Mouse (Mus musculus): ENCODE results near the gene Agfg2. TPM values are rescaled to one million over a fixed set of nuclear protein-coding genes. Genes with fewer than 3 reads are reported as not detected.
A peak's percentile ranks its signal among the peaks of the same experiment; 100 is the strongest.

The Agfg2 gene
- polyA plus RNA-seq, 1 experiment from 2014 or later: 10.4 TPM

DNA sequence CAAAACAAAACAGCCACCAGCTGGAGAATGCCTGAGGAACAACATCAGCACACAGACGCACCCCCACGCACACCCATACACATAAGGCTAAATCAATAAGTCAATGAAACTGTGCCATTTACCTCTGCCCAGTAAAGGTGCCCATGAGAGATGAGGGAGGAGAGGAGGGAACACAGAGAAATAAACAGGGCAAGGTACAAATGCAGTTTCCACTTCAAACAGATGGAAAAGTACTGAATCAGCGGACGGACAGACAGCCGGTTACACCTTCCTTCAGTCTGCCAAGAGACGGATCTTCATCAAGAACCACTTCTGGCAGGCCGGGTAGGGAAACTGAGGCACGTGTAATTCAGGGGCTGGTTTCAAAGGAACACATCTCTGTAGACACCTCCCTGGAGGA, 9.7 kb downstream of the Agfg2 start:
- H3K9ac ChIP-seq (ENCODE audit: low read depth, low read length): no peak overlapping the region
- 94% methylated on average over 8 of the region's 8 CpGs for WGBS
- no peak overlapping the region for H3K4me3 ChIP-seq (ENCODE audit: low read depth, low read length)

DNA sequence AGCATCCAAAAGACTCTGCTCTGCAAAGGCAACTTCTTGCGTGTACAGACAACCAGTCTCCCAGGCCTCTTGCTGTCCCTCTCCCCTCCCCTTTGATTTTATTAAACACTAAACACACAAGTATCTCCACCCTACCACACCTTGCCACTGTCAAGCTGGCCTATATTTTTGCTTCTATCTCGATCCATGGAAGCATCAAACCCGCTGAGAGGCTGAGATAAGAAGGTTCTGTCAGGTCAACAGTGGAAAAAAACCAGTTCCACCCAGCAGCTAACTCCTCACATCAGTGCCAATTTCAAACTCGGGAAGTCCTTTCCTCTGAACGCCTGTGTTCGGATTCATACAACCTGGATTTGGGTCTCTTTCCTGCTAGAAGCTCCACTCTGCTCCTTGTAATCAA, 11.5 kb downstream of the Agfg2 start:
- WGBS: 87% methylated on average over 6 of the region's 6 CpGs

More for the DNA sequence above, 9.7 kb downstream of the Agfg2 start:
- H3K36me3 ChIP-seq (ENCODE audit: control insufficient read depth, insufficient read depth, low read length): no peaks in the 10 kb centered on the region
- DNase-seq (ENCODE audit: low spot score): no peak
- no peak for ATAC-seq (ENCODE audit: low read depth)
- peaks cover 18% of the 10 kb centered on the region; the same call in 1 of the 2 replicates for H3K4me1 ChIP-seq (ENCODE audit: control insufficient read depth, insufficient read depth, low read length)
- H3K9me3 ChIP-seq (ENCODE audit: control insufficient read depth, low read length): no peaks in the 10 kb centered on the region
- no peak overlapping the region for H3K27ac ChIP-seq (replicated peaks; ENCODE audit: low read depth, low read length)
- H3K4me2 ChIP-seq (ENCODE audit: low read depth, low read length): no peak overlapping the region
- H3K27me3 ChIP-seq (replicated peaks; ENCODE audit: control insufficient read depth, insufficient read depth, low read length): no peaks in the 10 kb centered on the region

DNA sequence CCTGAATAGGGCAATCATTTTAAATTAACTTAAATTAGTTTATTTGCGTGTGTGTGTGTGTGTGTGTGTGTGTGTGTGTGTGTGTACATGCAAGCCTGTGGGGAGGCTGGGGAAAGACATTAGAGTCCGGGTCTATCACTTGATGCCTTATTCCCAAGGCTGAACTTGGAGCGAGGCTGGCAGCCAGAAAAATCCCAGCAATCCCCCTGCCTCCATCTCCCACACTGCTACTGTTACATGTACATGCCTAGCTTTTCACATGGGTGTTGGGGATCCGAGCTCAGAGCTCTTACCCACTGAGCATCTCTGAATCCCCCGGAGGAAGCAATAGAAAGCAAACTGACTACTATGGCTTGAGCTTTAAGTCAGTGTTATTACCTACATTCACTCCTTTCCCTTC, 12.2 kb downstream of the Agfg2 start:
- H3K4me1 ChIP-seq (ENCODE audit: control insufficient read depth, insufficient read depth, low read length): peaks cover 18% of the 10 kb centered on the region; the same call in 1 of the 2 replicates
- peaks cover 2% of the 10 kb centered on the region for H3K36me3 ChIP-seq (ENCODE audit: control insufficient read depth, insufficient read depth, low read length)
- H3K4me2 ChIP-seq (ENCODE audit: low read depth, low read length): no peak overlapping the region
- no peak overlapping the region for H3K4me3 ChIP-seq (ENCODE audit: low read depth, low read length)
- ATAC-seq (ENCODE audit: low read depth) (no peak), DNase-seq (ENCODE audit: low spot score) (no peak)
- no peaks in the 10 kb centered on the region for H3K27me3 ChIP-seq (replicated peaks; ENCODE audit: control insufficient read depth, insufficient read depth, low read length)
- H3K9me3 ChIP-seq (ENCODE audit: control insufficient read depth, low read length): no peaks in the 10 kb centered on the region
- WGBS: 71% methylated on average over 5 of the region's 5 CpGs
- no peak overlapping the region for H3K9ac ChIP-seq (ENCODE audit: low read depth, low read length)
- peak overlapping the region; percentile 49; the same call in 1 of the 2 replicates for H3K27ac ChIP-seq (replicated peaks; ENCODE audit: low read depth, low read length)

More for the DNA sequence above, 11.5 kb downstream of the Agfg2 start:
- DNase-seq (ENCODE audit: low spot score) (no peak), ATAC-seq (ENCODE audit: low read depth) (no peak)
- no peak overlapping the region for H3K4me2 ChIP-seq (ENCODE audit: low read depth, low read length)
- H3K27me3 ChIP-seq (replicated peaks; ENCODE audit: control insufficient read depth, insufficient read depth, low read length): no peaks in the 10 kb centered on the region
- H3K4me3 ChIP-seq (ENCODE audit: low read depth, low read length): no peak overlapping the region
- H3K4me1 ChIP-seq (ENCODE audit: control insufficient read depth, insufficient read depth, low read length): peaks cover 18% of the 10 kb centered on the region; the same call in 1 of the 2 replicates
- no peaks in the 10 kb centered on the region for H3K36me3 ChIP-seq (ENCODE audit: control insufficient read depth, insufficient read depth, low read length)
- H3K9me3 ChIP-seq (ENCODE audit: control insufficient read depth, low read length): no peaks in the 10 kb centered on the region
- H3K27ac ChIP-seq (replicated peaks; ENCODE audit: low read depth, low read length): no peak overlapping the region
- no peak overlapping the region for H3K9ac ChIP-seq (ENCODE audit: low read depth, low read length)

DNA sequence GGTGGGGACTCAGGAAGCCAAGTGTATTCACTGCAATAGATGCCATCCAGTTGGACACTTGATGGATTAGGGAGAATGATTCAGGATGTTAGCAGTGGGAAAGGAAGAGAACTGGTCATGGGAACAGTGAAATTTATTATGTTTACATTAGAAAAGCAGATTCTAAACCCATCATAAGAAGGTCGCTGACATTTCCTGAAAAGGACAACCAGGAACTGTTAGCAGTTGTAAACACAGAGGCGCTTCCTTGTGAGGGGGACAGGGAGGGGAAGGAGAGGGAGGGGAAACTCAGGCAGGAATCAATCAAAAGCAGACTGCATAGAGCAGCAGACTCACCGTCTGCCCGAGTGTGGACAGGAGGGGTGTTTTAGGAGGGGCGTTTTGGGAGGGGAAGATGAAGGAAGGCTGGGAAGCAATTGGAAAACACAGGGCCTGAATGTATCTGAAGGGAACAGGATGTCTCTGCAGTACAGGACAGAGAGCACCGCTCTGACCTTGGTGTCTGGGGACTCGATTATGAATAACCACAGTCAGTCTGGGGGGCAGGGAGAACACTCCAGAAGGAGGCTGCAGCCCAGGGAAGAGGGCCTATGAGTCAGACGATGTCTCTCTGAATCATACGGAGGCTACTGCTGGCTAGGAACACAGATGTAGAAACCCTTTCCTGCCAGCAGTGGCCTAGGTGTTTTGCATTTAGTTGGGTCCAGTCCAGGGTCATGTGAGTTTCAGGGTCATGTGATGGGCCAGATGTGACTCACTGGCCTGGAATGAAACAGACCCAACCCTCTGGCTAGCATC, 12.9 kb downstream of the Agfg2 start:
- DNase-seq (ENCODE audit: low spot score) (peak; percentile 59), ATAC-seq (ENCODE audit: low read depth) (peak; percentile 73)
- H3K4me2 ChIP-seq (ENCODE audit: low read depth, low read length): no peak overlapping the region
- 15% methylated on average over 9 of the region's 9 CpGs for WGBS
- no peaks in the 10 kb centered on the region for H3K27me3 ChIP-seq (replicated peaks; ENCODE audit: control insufficient read depth, insufficient read depth, low read length)
- peaks cover 9% of the 10 kb centered on the region for H3K36me3 ChIP-seq (ENCODE audit: control insufficient read depth, insufficient read depth, low read length)
- peak overlapping the region; percentile 49 for H3K27ac ChIP-seq (replicated peaks; ENCODE audit: low read depth, low read length)
- H3K4me1 ChIP-seq (ENCODE audit: control insufficient read depth, insufficient read depth, low read length): peaks cover 18% of the 10 kb centered on the region; the same call in 1 of the 2 replicates
- no peaks in the 10 kb centered on the region for H3K9me3 ChIP-seq (ENCODE audit: control insufficient read depth, low read length)
- peak overlapping the region; percentile 25; the same call in 1 of the 2 replicates for H3K9ac ChIP-seq (ENCODE audit: low read depth, low read length)
- no peak overlapping the region for H3K4me3 ChIP-seq (ENCODE audit: low read depth, low read length)

DNA sequence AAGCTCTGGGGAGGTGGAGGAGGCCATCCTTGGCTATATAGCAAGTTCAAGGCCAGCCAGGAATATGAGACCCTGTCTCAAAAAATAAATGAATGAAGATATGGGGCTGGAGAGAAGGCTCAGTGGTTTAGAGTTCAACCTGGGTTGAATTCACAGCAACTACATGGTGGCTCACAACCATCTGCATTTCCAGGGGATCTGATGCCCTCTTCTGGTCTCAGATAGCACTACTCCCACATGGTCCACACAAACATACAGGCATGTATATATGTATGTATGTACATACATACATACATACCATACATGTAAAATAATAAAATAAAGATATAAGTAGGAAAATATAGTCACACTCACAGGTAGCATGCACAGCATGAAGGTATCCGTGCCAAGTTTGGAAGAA, 14.3 kb downstream of the Agfg2 start:
- Histone ChIP-seq H3K4me1 (ENCODE audit: control insufficient read depth, insufficient read depth, low read length) (peaks cover 18% of the 10 kb centered on the region; the same call in 1 of the 2 replicates), H3K4me3 (ENCODE audit: low read depth, low read length) (no peak overlapping the region), H3K9ac (ENCODE audit: low read depth, low read length) (no peak overlapping the region), H3K27ac (replicated peaks; ENCODE audit: low read depth, low read length) (no peak overlapping the region), H3K36me3 (ENCODE audit: control insufficient read depth, insufficient read depth, low read length) (peaks cover 21% of the 10 kb centered on the region), H3K4me2 (ENCODE audit: low read depth, low read length) (no peak overlapping the region), H3K27me3 (replicated peaks; ENCODE audit: control insufficient read depth, insufficient read depth, low read length) (no peaks in the 10 kb centered on the region), H3K9me3 (ENCODE audit: control insufficient read depth, low read length) (no peaks in the 10 kb centered on the region)
- WGBS: 94% methylated on average over 1 of the region's 1 CpGs
- ATAC-seq (ENCODE audit: low read depth) (no peak), DNase-seq (ENCODE audit: low spot score) (no peak)

DNA sequence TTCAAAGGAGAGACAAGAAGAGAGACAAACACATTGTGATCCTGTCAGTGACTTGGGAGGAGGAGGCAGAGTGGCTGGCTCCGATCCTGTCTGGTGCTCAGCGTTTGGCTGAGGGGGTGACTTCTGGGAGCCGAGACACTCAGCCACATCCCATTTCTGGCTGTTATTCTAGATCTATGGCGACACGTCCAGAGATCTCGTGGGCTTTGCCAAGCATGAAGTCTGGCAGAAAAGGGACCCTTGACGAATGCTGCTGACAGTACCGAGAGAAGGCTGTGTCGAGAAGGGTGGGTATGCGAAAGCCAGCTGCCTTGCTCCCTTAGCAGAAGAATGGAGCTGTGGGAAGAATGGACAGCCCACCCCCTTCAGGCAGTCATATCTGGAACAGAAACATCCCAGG, 15.6 kb downstream of the Agfg2 start:
- H3K4me1 ChIP-seq (ENCODE audit: control insufficient read depth, insufficient read depth, low read length): peaks cover 18% of the 10 kb centered on the region; the same call in 1 of the 2 replicates
- no peaks in the 10 kb centered on the region for H3K9me3 ChIP-seq (ENCODE audit: control insufficient read depth, low read length)
- no peaks in the 10 kb centered on the region for H3K27me3 ChIP-seq (replicated peaks; ENCODE audit: control insufficient read depth, insufficient read depth, low read length)
- peaks cover 32% of the 10 kb centered on the region for H3K36me3 ChIP-seq (ENCODE audit: control insufficient read depth, insufficient read depth, low read length)
- no peak overlapping the region for H3K4me2 ChIP-seq (ENCODE audit: low read depth, low read length)
- no peak for DNase-seq (ENCODE audit: low spot score)
- no peak overlapping the region for H3K4me3 ChIP-seq (ENCODE audit: low read depth, low read length)
- ATAC-seq (ENCODE audit: low read depth): no peak
- WGBS: 68% methylated on average over 10 of the region's 10 CpGs
- H3K27ac ChIP-seq (replicated peaks; ENCODE audit: low read depth, low read length): no peak overlapping the region; the same call in 1 of the 2 replicates
- H3K9ac ChIP-seq (ENCODE audit: low read depth, low read length): no peak overlapping the region

DNA sequence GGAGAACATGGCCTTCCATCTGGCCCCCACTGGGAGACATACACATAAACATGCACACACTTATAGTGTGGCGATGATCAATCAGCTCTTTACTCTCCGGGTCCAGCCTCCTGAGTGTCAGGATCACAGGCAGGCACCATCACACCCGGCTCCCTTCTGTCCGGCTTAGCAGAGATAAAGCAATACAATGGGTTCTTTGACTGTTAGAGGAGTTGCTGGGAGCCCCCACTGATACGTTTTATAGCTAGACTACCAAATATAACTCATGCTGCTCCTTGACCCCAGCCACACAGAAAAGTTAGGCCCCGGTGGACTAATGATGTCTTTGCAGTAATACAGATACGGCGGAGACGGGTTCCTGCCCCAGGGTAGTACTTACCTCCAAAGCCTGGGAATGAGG, 21.5 kb downstream of the Agfg2 start:
- no peak overlapping the region for H3K27ac ChIP-seq (replicated peaks; ENCODE audit: low read depth, low read length)
- no peak for ATAC-seq (ENCODE audit: low read depth)
- no peaks in the 10 kb centered on the region for H3K27me3 ChIP-seq (replicated peaks; ENCODE audit: control insufficient read depth, insufficient read depth, low read length)
- no peak overlapping the region for H3K9ac ChIP-seq (ENCODE audit: low read depth, low read length)
- no peak overlapping the region for H3K4me3 ChIP-seq (ENCODE audit: low read depth, low read length)
- no peaks in the 10 kb centered on the region for H3K4me1 ChIP-seq (ENCODE audit: control insufficient read depth, insufficient read depth, low read length)
- no peak overlapping the region for H3K4me2 ChIP-seq (ENCODE audit: low read depth, low read length)
- H3K9me3 ChIP-seq (ENCODE audit: control insufficient read depth, low read length): no peaks in the 10 kb centered on the region
- 74% methylated on average over 9 of the region's 9 CpGs for WGBS
- no peak for DNase-seq (ENCODE audit: low spot score)
- H3K36me3 ChIP-seq (ENCODE audit: control insufficient read depth, insufficient read depth, low read length): peaks cover 64% of the 10 kb centered on the region

DNA sequence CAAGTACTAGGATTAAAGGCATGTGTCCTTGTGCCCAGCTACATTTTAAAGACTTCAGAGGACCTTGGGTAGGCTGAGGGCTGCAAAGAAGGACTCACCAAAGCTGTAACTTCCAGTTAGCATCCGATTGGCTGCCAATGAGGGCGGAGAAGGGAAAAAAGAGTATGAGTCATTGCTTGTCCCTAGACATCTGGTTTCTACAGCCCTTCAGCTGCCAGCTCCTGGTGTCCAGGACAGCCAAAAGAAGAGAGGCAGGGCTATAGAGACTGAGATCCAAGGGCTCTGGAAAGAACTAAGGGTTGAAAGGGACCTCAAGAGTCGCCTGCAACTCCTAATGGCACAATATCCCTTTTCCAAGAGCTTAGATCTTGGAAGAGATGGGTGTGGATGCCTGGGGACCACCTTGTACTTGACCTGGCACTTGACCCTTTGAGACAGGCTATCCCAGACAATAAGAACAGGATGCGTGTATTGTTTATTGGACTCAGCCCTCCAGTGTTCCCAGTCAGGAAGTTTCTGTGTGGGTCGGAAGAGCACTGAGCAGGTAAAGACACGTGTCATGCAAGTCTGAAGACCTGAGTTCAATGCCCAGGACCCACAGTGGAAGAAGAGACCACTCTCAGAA, 24.4 kb downstream of the Agfg2 start:
- ATAC-seq (ENCODE audit: low read depth) (no peak), DNase-seq (ENCODE audit: low spot score) (no peak)
- H3K4me2 ChIP-seq (ENCODE audit: low read depth, low read length): no peak overlapping the region
- H3K4me3 ChIP-seq (ENCODE audit: low read depth, low read length): no peak overlapping the region
- WGBS: 87% methylated on average over 6 of the region's 6 CpGs
- no peaks in the 10 kb centered on the region for H3K9me3 ChIP-seq (ENCODE audit: control insufficient read depth, low read length)
- no peaks in the 10 kb centered on the region for H3K27me3 ChIP-seq (replicated peaks; ENCODE audit: control insufficient read depth, insufficient read depth, low read length)
- H3K36me3 ChIP-seq (ENCODE audit: control insufficient read depth, insufficient read depth, low read length): peaks cover 42% of the 10 kb centered on the region
- H3K9ac ChIP-seq (ENCODE audit: low read depth, low read length): no peak overlapping the region
- H3K4me1 ChIP-seq (ENCODE audit: control insufficient read depth, insufficient read depth, low read length): no peaks in the 10 kb centered on the region
- no peak overlapping the region for H3K27ac ChIP-seq (replicated peaks; ENCODE audit: low read depth, low read length)

All from embryonic facial prominence, embryonic 14.5 days (tissue).